Mouse (Mus musculus): Measurements from ENCODE around the gene Ccdc74a. TPM values are rescaled to one million over a fixed set of nuclear protein-coding genes. Genes with fewer than 3 reads are reported as not detected.

Gene Ccdc74a
- total and polyA plus RNA-seq, 2 experiments from 2014 or later, result 22.5 to 35.5 TPM

- H3K36me3 ChIP-seq (ENCODE audit: insufficient read depth, low read length), result peaks cover 49% of the 10 kb centered on the region
These were observed 8.0 kb downstream of the Ccdc74a start for GRCm38 (mm10) chr16:17654188-17654795.

DNA sequence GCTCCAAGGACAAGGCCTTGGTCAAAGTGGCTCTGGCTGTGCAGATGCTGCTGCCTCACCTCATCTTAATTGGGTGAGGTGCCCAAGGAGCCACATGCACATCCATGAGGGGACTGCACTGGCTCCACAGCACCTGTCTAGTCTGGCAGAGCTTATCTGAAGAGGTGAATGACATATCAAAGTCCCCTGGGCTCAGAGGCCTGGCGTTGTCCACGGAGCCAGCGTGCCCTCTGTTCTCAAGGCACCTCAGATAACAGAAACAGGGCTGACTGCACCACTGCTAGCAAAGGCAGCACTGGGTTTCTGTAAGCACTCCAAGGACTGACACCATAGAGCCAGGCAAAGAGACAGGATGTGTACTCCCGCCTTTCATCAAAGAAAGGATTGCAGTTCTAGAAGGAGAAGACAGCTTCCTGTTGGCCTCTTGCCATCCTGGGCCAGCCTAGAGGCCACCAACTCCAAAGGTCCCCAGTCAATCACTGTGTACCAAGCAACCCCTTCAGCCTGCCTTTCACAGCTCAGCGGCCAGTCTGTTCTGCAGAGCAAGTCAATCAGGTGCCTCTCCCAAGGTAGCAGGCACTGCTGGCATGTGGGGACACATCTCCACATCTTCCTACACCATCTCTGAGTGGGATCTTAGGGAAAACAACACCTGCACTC lies 10.1 kb downstream of the Ccdc74a start:
- no peaks in the 10 kb centered on the region for H3K4me1 ChIP-seq (ENCODE audit: insufficient read depth, low read length)
- H3K9me3 ChIP-seq (ENCODE audit: low read length), result no peaks in the 10 kb centered on the region
- ATAC-seq (ENCODE audit: low FRiP score), result no peak
- H3K4me2 ChIP-seq (ENCODE audit: low read depth, low read length, poor library complexity, severe bottlenecking), result no peak overlapping the region
- no peak overlapping the region for H3K4me3 ChIP-seq (ENCODE audit: low read depth, low read length)
- 91% methylated on average over 5 of the region's 5 CpGs for WGBS
- no peak overlapping the region for H3K9ac ChIP-seq (replicated peaks; ENCODE audit: low read length, poor library complexity, severe bottlenecking)
- no peak overlapping the region for H3K27ac ChIP-seq (ENCODE audit: low read depth, low read length)
- no peak for DNase-seq (ENCODE audit: low spot score)
- no peak for TF ChIP-seq CTCF (IDR thresholded peaks at IDR 0.05)
- H3K36me3 ChIP-seq (ENCODE audit: insufficient read depth, low read length), result peaks cover 50% of the 10 kb centered on the region
- H3K27me3 ChIP-seq (ENCODE audit: insufficient read depth, low read length), result no peaks in the 10 kb centered on the region

More at GRCm38 (mm10) chr16:17654188-17654795, 8.0 kb downstream of the Ccdc74a start:
- WGBS, result 87% methylated on average over 4 of the region's 4 CpGs
- no peak for TF ChIP-seq CTCF (IDR thresholded peaks at IDR 0.05)
- no peaks in the 10 kb centered on the region for H3K4me1 ChIP-seq (ENCODE audit: insufficient read depth, low read length)
- H3K9me3 ChIP-seq (ENCODE audit: low read length), result no peaks in the 10 kb centered on the region
- ATAC-seq (ENCODE audit: low FRiP score) (no peak), DNase-seq (ENCODE audit: low spot score) (no peak)
- no peak overlapping the region for H3K4me2 ChIP-seq (ENCODE audit: low read depth, low read length, poor library complexity, severe bottlenecking)
- no peaks in the 10 kb centered on the region for H3K27me3 ChIP-seq (ENCODE audit: insufficient read depth, low read length)
- no peak overlapping the region for H3K27ac ChIP-seq (ENCODE audit: low read depth, low read length)
- no peak overlapping the region for H3K9ac ChIP-seq (replicated peaks; ENCODE audit: low read length, poor library complexity, severe bottlenecking)
- no peak overlapping the region for H3K4me3 ChIP-seq (ENCODE audit: low read depth, low read length)

DNA sequence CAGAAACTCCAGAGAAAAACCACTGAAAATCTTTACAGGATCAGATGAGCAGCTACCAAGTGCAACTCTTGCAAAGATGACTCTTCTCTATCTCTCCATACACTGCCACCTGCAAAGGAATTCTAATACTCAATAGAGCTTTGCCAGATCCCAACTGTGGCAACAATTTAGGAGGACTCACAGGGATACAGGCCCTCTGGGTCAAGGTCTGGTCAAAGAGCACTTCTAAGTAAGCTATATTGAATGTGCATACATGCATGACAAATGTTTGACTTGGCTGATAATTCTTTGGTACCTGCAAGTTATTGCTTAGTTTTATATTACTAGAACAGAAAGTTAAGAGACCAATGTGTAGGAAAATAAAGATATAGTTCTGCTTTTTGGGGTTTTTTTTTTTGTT lies 19.3 kb downstream of the Ccdc74a start:
- DNase-seq (ENCODE audit: low spot score), result no peak
- Histone ChIP-seq H3K4me1 (ENCODE audit: insufficient read depth, low read length) (no peaks in the 10 kb centered on the region), H3K4me2 (ENCODE audit: low read depth, low read length, poor library complexity, severe bottlenecking) (no peak overlapping the region), H3K9ac (replicated peaks; ENCODE audit: low read length, poor library complexity, severe bottlenecking) (no peak overlapping the region), H3K4me3 (ENCODE audit: low read depth, low read length) (no peak overlapping the region), H3K27me3 (ENCODE audit: insufficient read depth, low read length) (no peaks in the 10 kb centered on the region), H3K36me3 (ENCODE audit: insufficient read depth, low read length) (peaks cover 41% of the 10 kb centered on the region), H3K27ac (ENCODE audit: low read depth, low read length) (no peak overlapping the region), H3K9me3 (ENCODE audit: low read length) (no peaks in the 10 kb centered on the region)
- no peak for TF ChIP-seq CTCF (IDR thresholded peaks at IDR 0.05)
- no peak for ATAC-seq (ENCODE audit: low FRiP score)

DNA sequence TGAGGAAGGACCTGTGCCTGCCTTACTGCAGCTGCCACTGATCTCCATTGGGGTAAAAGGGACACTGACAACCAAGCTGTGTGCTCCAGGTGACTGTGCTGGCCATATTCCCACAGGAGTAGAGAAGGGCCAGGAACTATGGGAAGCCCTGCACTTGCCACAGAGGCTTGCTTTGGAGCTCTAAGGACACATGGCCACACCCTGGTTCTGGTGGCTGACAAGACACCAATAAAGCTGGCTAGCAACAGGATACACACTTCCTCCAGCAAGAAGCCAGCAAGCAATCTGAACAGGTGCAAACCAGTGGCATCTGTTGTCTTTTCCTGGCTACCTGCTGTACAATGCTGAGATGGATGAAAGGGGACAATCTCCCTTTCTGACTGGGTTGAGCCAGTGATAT lies 23.6 kb downstream of the Ccdc74a start:
- H3K9ac ChIP-seq (replicated peaks; ENCODE audit: low read length, poor library complexity, severe bottlenecking), result no peak overlapping the region
- no peak for DNase-seq (ENCODE audit: low spot score)
- H3K27me3 ChIP-seq (ENCODE audit: insufficient read depth, low read length), result no peaks in the 10 kb centered on the region
- no peak for ATAC-seq (ENCODE audit: low FRiP score)
- H3K9me3 ChIP-seq (ENCODE audit: low read length), result no peaks in the 10 kb centered on the region
- H3K4me2 ChIP-seq (ENCODE audit: low read depth, low read length, poor library complexity, severe bottlenecking), result no peak overlapping the region
- TF ChIP-seq CTCF (IDR thresholded peaks at IDR 0.05), result no peak
- no peaks in the 10 kb centered on the region for H3K4me1 ChIP-seq (ENCODE audit: insufficient read depth, low read length)
- H3K4me3 ChIP-seq (ENCODE audit: low read depth, low read length), result no peak overlapping the region
- no peak overlapping the region for H3K27ac ChIP-seq (ENCODE audit: low read depth, low read length)
- H3K36me3 ChIP-seq (ENCODE audit: insufficient read depth, low read length), result peaks cover 55% of the 10 kb centered on the region

GRCm38 (mm10) chr16:17694860-17695259 lies 48.6 kb downstream of the Ccdc74a start:
- H3K4me3 ChIP-seq (ENCODE audit: low read depth, low read length), result no peak overlapping the region
- no peaks in the 10 kb centered on the region for H3K9me3 ChIP-seq (ENCODE audit: low read length)
- no peak overlapping the region for H3K4me2 ChIP-seq (ENCODE audit: low read depth, low read length, poor library complexity, severe bottlenecking)
- H3K9ac ChIP-seq (replicated peaks; ENCODE audit: low read length, poor library complexity, severe bottlenecking), result no peak overlapping the region
- DNase-seq (ENCODE audit: low spot score) (no peak), ATAC-seq (ENCODE audit: low FRiP score) (no peak)
- no peaks in the 10 kb centered on the region for H3K27me3 ChIP-seq (ENCODE audit: insufficient read depth, low read length)
- TF ChIP-seq CTCF (IDR thresholded peaks at IDR 0.05), result no peak
- 87% methylated on average over 3 of the region's 3 CpGs for WGBS
- peaks cover 24% of the 10 kb centered on the region for H3K36me3 ChIP-seq (ENCODE audit: insufficient read depth, low read length)
- H3K4me1 ChIP-seq (ENCODE audit: insufficient read depth, low read length), result no peaks in the 10 kb centered on the region
- H3K27ac ChIP-seq (ENCODE audit: low read depth, low read length), result no peak overlapping the region

Other genes with a start within 250 kb of the Ccdc74a start
- 40.5 and 42.5 TPM in 2 replicates for gene Snap29, start 240.5 kb upstream of the Ccdc74a start, total RNA-seq (2014; rRNA removed)
- gene Snap29, start 240.5 kb upstream of the Ccdc74a start, polyA plus RNA-seq (2015; fragmentation: Nextera tagmentation; extraction: Ambion mirVana), result 14.5 and 16.2 TPM in 2 replicates
- gene Pi4ka, start 240.2 kb upstream of the Ccdc74a start, total RNA-seq (2014; rRNA removed), result 122 and 135 TPM in 2 replicates
- 46.5 and 49.3 TPM in 2 replicates for gene Pi4ka, start 240.2 kb upstream of the Ccdc74a start, polyA plus RNA-seq (2015; fragmentation: Nextera tagmentation; extraction: Ambion mirVana)
- gene Crkl, start 194.5 kb upstream of the Ccdc74a start, total RNA-seq (2014; rRNA removed), result 47.8 and 54.4 TPM in 2 replicates
- gene Crkl, start 194.5 kb upstream of the Ccdc74a start, polyA plus RNA-seq (2015; fragmentation: Nextera tagmentation; extraction: Ambion mirVana), result 58.2 and 61.1 TPM in 2 replicates
- 16.2 and 23.2 TPM in 2 replicates for gene Aifm3, start 156.9 kb upstream of the Ccdc74a start, total RNA-seq (2014; rRNA removed)
- gene Aifm3, start 156.9 kb upstream of the Ccdc74a start, polyA plus RNA-seq (2015; fragmentation: Nextera tagmentation; extraction: Ambion mirVana), result 12.5 and 14.1 TPM in 2 replicates
- 221 and 264 TPM in 2 replicates for gene Lztr1, start 137.8 kb upstream of the Ccdc74a start, total RNA-seq (2014; rRNA removed)
- gene Lztr1, start 137.8 kb upstream of the Ccdc74a start, polyA plus RNA-seq (2015; fragmentation: Nextera tagmentation; extraction: Ambion mirVana), result 94.0 and 104 TPM in 2 replicates
- gene Thap7, start 115.3 kb upstream of the Ccdc74a start, total RNA-seq (2014; rRNA removed), result 59.3 and 65.5 TPM in 2 replicates
- gene Thap7, start 115.3 kb upstream of the Ccdc74a start, polyA plus RNA-seq (2015; fragmentation: Nextera tagmentation; extraction: Ambion mirVana), result 57.1 and 64.1 TPM in 2 replicates
- gene Lrrc74b, start 85.2 kb upstream of the Ccdc74a start, total RNA-seq (2014; rRNA removed), result 1.1 and 2.9 TPM in 2 replicates
- 2.1 and 2.5 TPM in 2 replicates for gene Lrrc74b, start 85.2 kb upstream of the Ccdc74a start, polyA plus RNA-seq (2015; fragmentation: Nextera tagmentation; extraction: Ambion mirVana)
- 1.1 and 2.6 TPM in 2 replicates for gene P2rx6, start 84.6 kb upstream of the Ccdc74a start, total RNA-seq (2014; rRNA removed)
- 2.9 TPM in 2 replicates for gene P2rx6, start 84.6 kb upstream of the Ccdc74a start, polyA plus RNA-seq (2015; fragmentation: Nextera tagmentation; extraction: Ambion mirVana)
- 69.7 and 76.6 TPM in 2 replicates for gene Slc7a4, start 63.3 kb upstream of the Ccdc74a start, total RNA-seq (2014; rRNA removed)
- gene Slc7a4, start 63.3 kb upstream of the Ccdc74a start, polyA plus RNA-seq (2015; fragmentation: Nextera tagmentation; extraction: Ambion mirVana), result 45.7 and 46.5 TPM in 2 replicates
- 49.9 and 58.5 TPM in 2 replicates for gene Smpd4, start 27.1 kb upstream of the Ccdc74a start, total RNA-seq (2014; rRNA removed)
- 23.4 and 24.7 TPM in 2 replicates for gene Smpd4, start 27.1 kb upstream of the Ccdc74a start, polyA plus RNA-seq (2015; fragmentation: Nextera tagmentation; extraction: Ambion mirVana)
- 58.3 and 60.7 TPM in 2 replicates for gene Med15, start 86.4 kb downstream of the Ccdc74a start, total RNA-seq (2014; rRNA removed)
- gene Med15, start 86.4 kb downstream of the Ccdc74a start, polyA plus RNA-seq (2015; fragmentation: Nextera tagmentation; extraction: Ambion mirVana), result 43.0 and 49.3 TPM in 2 replicates
- gene Klhl22, start 113.1 kb downstream of the Ccdc74a start, total RNA-seq (2014; rRNA removed), result 150 and 156 TPM in 2 replicates
- 79.3 and 82.6 TPM in 2 replicates for gene Klhl22, start 113.1 kb downstream of the Ccdc74a start, polyA plus RNA-seq (2015; fragmentation: Nextera tagmentation; extraction: Ambion mirVana)
- gene Scarf2, start 150.8 kb downstream of the Ccdc74a start, total RNA-seq (2014; rRNA removed), result 8.5 and 12.6 TPM in 2 replicates
- 2.1 and 2.4 TPM in 2 replicates for gene Scarf2, start 150.8 kb downstream of the Ccdc74a start, polyA plus RNA-seq (2015; fragmentation: Nextera tagmentation; extraction: Ambion mirVana)
- 7.0 and 13.5 TPM in 2 replicates for gene B830017H08Rik, start 186.7 kb downstream of the Ccdc74a start, total RNA-seq (2014; rRNA removed)
- 7.8 and 8.5 TPM in 2 replicates for gene B830017H08Rik, start 186.7 kb downstream of the Ccdc74a start, polyA plus RNA-seq (2015; fragmentation: Nextera tagmentation; extraction: Ambion mirVana)
- 2.4 and 12.8 TPM in 2 replicates for gene Car15, start 191.9 kb downstream of the Ccdc74a start, total RNA-seq (2014; rRNA removed)
- 1.7 and 2.0 TPM in 2 replicates for gene Car15, start 191.9 kb downstream of the Ccdc74a start, polyA plus RNA-seq (2015; fragmentation: Nextera tagmentation; extraction: Ambion mirVana)
- 0.66 and 1.6 TPM in 2 replicates for gene Gm20518, start 245.2 kb downstream of the Ccdc74a start, total RNA-seq (2014; rRNA removed)
- 0.15 and 0.25 TPM in 2 replicates for gene Gm20518, start 245.2 kb downstream of the Ccdc74a start, polyA plus RNA-seq (2015; fragmentation: Nextera tagmentation; extraction: Ambion mirVana)
- not detected in 2 replicates for gene Tssk1, start 247.8 kb downstream of the Ccdc74a start, total RNA-seq (2014; rRNA removed)
- gene Tssk1, start 247.8 kb downstream of the Ccdc74a start, polyA plus RNA-seq (2015; fragmentation: Nextera tagmentation; extraction: Ambion mirVana), result 0.07 TPM in 1 of 2 replicates, not detected in the other

Data from midbrain, postnatal 0 days (tissue).